Mouse (Mus musculus): Measurements from ENCODE around the gene Mthfd1l.
"Not testable (repeated sequence)": the region's sequence is repeated elsewhere in the genome, so short reads cannot be mapped to it uniquely, and the experiment has no call there.

The Mthfd1l gene

DNA sequence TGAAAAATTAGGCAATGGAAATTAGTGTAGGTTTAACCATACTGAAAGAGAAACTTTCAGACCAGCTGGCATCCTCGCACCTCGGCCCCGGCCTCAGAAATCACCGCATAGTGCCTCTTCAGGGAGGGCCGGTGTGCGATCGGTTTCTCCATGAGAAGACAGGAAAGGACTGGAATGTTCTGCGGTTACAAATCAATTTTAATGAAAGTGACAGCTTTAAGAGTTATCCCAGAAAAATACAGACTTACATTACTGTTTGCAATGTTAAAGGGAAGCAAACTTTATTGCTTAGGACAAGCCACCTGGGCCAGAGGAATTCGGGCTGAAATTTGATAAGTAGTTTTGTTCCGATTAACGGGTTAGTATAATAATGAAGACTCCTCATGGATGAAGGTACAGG lies 65.7 kb downstream of the Mthfd1l start:
- DNase-seq (ENCODE audit: inconsistent age in 2 of 2, low spot score in 1 of 2): no peak

DNA sequence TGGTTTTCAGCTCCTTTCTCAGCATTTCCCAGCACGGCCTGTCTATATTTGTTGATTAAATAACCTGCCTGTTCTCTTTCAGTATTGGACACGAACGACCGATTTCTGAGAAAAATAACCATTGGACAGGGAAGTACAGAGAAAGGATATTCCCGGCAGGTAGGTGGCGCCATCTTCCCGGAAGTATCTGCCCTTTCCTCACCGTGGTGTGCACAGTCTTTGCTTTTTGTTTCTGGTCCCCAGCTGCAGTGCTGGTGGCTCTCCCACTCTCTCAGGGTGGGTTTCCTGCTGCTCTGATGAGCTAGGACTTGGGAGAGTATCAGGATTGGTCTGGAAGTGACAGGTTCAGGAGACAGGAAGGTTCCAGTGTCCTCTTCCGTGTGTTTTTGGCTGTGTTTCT lies 68.8 kb downstream of the Mthfd1l start:
- peak; percentile 48 to 83 for DNase-seq (ENCODE audit: inconsistent age in 2 of 2, low spot score in 1 of 2)

DNA sequence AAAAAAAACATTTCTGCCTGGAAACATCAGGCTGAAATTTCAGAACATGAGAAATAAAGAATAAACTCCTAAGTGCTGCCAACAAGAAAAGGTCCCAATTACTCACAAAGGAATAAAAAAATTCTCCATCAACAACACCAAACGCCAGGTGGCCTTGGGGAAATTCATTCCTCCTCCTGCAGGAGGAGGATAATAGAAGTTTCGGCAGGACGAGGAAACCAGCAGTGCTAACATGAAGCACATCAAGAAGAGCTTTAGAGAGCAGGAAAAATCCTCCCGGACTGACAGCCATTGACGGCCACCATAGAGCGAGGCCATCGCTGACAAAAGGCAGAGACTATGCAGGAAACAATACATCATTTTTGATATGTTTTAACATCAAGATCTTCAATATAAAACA lies 71.5 kb downstream of the Mthfd1l start:
- DNase-seq (ENCODE audit: inconsistent age in 2 of 2, low spot score in 1 of 2): peak in 1 of 2 experiments; percentile 46

DNA sequence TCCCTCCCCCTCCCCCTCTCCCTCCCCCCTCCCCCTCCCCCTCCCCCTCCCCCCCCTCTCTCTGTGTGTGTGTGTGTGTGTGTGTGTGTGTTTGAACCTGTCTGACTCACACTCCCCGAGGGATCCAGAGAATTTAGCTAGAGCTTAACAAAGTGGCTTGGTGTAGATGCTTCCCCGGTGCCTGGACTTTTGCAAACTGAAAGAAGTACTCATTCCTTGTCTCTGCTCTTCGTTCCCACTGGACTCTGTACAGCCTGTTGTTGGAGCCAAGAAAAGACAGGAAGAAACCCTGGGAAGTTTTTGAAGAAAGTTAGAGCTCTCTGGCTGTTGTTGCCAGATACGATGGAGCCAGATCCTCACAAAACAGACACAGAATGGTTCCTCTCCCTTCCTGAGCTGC lies 73.6 kb downstream of the Mthfd1l start:
- peak in 1 of 2 experiments; percentile 59 for DNase-seq (ENCODE audit: inconsistent age in 2 of 2, low spot score in 1 of 2)

DNA sequence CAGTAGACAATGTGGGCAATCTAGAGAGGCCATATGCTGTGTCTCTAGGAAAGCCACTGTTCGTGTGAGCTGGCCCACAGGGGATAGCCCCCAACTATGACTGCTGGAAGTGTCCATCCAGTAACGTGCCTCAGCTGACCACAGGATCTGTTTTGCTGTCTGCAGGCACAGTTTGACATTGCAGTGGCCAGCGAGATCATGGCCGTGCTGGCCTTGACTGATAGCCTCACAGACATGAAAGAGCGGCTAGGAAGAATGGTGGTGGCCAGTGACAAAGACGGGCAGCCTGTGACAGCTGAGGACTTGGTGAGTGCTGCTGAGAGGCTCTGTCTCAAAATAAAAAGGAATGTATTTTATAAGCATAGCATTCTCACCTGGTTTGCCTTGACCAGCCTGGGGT lies 74.7 kb downstream of the Mthfd1l start:
- peak; percentile 33 to 73 for DNase-seq (ENCODE audit: inconsistent age in 2 of 2, low spot score in 1 of 2)

DNA sequence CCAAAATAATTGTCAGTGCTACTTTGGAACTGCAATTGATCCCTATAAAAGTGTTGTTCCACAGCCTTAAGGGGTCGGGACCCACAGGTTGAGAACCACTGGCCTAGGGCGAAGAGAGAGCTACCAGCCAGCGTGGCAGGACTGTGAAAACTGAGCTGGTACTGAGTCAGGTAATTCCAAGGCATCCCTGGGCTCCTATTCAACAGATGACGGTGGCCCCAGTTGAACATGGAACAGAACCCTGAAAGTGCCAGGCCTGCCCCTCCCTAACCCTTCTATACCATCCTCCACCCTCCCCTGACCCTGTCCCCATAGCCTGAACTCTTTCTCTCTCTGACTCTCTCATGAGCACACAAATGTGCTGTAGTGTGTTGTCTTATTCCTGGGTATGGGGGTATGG lies 77.3 kb downstream of the Mthfd1l start:
- DNase-seq (ENCODE audit: inconsistent age in 2 of 2, low spot score in 1 of 2): no peak

DNA sequence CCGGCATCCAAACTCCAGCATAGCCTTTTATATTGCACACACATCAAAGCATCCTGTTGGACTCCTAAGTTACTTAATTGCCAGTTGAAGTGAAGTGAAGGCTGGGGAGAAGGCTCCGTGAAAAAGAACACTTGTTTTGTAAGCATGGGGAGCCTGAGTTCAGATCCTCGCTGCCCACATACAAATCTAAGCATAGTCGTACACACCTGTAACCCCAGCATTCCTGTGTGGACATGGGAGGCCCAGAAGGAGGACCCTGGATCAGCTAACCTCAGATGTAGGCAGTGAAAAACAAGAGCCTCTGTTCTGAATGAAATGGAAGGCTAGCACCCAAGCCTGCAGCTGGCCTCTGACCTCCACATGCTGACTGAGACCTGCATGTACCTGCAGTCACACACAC lies 79.8 kb downstream of the Mthfd1l start:
- DNase-seq (ENCODE audit: inconsistent age in 2 of 2, low spot score in 1 of 2): no peak

DNA sequence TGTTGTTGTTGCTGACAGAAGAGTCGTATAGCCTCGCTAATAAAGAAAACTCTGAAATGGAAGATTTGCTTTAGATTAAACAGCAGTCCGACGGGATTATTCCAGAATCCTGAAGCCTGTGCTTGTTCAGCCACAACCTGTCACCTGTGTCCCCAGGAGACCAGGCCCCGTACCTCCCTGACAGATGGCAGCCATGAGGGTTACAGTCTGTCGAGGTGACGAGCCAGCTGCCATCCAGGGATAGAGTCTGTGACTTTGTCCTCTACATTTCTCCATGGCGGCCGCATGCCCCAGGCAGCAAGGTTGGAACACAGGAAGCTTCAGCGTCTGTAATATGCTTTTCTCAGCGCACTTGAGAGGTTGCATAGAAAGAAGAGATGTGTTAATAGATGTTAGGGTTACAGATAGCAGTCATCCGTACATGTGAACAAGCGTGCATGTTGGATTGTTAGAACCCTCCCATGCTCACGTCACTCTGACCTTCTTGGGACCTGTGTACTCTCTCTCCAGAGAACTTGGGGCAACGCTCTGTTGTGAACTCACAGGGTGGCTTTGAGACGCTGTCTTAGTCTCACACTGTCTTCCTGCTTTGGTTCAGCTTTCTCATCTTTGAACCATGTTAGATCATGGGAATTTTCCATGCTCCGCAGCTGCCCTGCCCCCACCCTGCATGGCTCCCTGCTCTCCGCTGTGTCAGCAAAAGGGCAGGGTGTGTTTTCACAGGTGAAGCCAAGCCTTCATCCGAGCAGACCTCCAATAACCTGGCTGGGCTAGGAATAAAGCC lies 80.6 kb downstream of the Mthfd1l start:
- DNase-seq (ENCODE audit: inconsistent age in 2 of 2, low spot score in 1 of 2): no peak

DNA sequence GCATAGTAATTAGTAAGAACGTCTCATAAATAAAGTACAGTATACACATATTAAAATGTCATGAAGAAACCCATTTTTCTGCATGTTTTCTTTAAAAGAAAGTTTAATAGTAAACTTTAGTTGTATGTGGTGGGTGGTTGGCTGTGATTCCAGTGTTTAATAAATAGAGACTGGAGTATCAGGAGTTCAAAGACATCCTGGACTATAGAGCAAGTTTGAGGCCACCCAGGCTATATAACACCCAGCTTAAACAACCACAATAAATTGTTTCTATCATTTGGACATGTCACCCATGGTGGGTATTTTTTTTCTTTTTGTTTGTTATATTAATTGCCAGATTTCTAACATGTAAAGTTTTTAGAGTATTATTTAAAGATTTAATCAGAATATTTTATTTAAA lies 81.7 kb downstream of the Mthfd1l start:
- DNase-seq (ENCODE audit: inconsistent age in 2 of 2, low spot score in 1 of 2): no peak

DNA sequence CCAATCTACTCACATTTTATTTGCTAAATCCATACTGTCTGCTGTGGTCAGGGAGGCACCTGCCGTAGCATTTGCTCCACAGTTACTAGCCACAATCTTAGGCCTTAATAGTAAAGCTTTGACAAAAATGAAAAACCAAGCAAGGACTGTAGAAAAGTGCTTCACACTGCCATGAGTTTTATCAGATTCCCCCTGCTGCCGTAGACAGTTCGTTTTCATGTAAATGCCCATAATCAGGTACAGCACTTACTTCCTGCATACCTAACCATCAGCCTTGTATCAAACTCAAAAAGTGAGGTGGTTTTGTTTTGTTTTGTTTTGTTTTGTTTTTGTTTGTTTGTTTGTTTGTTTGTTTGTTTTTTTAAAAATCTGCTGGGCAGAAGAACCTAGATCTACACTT lies 84.5 kb downstream of the Mthfd1l start:
- DNase-seq (ENCODE audit: inconsistent age in 2 of 2, low spot score in 1 of 2): no peak

DNA sequence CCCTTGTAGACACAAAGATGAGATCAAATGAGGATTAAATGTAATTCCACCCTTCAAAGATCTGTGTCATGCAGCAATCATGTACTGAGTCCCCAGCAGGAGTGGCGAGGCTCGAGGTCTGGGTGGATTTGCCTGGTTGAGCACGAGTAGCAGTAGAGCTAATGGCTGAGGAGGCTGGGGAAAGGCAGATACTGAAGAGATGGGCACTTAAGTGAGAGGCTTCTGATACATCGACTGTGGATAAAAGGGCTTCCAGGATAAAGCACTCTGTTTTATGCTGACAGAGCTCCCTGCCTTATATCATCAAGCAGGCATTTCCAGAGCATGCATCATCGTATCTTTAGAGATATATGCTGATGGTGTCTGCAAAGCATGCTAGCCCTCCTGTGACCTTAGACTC lies 84.9 kb downstream of the Mthfd1l start:
- no peak for DNase-seq (ENCODE audit: inconsistent age in 2 of 2, low spot score in 1 of 2)

DNA sequence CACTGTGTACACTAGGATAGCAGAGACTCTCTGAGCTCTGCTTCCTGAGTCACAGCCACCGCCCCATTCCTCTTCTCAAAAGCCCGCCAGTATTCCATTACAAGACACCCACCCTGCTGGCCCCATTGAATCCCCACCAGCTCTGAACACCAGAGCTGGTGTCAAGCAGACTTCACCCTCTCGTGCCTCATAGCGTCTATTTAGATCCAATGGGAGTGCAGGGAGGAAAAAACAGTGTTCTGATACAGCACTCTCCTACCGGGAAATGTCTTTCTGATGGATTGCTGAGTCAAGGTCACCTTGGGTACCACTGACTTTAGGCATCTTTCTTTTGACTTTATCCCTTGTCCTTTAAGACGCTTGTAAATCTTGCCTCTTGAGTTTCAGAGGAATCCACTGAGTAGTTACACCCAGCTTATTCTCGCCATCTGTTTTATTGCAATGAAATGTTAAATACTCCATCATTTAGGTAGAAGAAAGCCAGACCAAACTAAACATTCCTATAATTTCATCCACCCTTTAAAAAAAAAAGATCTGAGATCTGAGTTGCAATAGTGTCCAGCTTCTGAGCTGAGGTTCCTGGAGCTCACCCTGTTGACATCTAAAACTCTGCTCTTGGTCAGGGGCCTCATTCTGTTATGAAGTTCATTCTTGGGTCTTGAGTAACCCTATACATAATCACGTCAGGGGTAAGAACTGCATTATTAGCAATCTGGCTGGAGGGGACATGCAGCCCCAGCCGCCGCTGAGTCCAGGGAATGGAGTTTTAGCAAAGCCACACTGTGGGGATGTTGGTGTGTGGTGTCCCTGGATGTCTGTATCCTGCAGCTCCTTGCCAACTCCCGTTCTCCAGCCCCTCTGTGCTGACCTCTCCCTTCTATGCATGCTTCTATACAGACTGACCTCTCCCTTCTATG lies 88.4 kb downstream of the Mthfd1l start:
- no peak for DNase-seq (ENCODE audit: inconsistent age in 2 of 2, low spot score in 1 of 2)

DNA sequence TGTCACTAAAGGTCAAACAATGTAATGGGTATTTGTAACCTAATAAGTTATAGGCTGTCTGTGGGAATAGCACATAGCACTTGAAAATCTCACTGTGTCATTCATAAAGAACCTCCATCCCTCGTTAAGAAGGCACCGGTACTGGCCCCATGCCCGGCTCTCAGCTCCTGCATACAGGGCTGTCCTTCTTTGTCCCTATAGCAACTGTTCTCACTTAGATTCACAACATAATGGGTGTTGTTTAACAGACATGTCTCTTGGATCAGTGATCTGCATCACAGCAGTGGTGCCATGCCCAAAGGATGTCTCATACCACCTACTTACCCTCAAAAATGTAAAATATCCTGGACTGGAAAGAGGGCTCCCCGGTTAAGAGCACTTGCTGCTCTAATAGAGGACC lies 90.6 kb downstream of the Mthfd1l start:
- DNase-seq (ENCODE audit: inconsistent age in 2 of 2, low spot score in 1 of 2): no peak

DNA sequence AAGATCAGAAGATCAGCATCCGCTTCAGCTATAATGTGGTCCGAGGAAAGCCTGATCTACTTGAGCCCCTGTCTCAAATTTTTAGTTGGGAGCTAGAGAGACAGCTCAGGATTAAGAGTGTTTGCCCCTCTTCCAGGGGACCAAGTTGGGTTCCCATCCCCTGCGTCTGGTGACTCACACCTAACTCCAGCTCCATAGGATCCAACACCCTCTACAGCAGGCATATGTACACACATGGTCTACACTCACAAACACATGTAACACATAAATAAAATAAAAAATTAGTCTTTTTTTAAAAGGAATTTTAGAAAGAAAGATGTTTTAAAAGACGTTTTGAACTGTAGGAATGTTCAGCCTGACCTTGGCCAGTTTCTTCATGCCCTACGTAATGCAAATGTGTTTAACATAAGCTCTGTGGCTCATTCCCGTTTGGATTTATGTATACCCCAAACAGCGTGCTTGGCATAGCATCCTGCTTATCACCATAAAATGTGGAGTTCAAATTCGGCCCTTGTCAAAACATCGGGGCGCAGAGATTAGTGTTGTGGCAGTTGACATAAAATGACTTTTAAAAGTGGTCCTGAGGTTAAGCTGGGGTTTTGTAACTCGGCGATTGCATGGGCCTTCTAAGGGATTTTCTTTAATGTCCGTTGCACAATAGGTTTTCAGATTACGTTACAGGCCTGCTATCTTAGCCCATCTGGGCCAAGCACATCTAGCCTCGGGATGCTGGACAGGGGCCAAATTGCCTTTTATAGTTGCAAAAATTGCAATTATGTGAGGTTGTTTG lies 92.6 kb downstream of the Mthfd1l start:
- peak in 1 of 2 experiments; percentile 49 for DNase-seq (ENCODE audit: inconsistent age in 2 of 2, low spot score in 1 of 2)

DNA sequence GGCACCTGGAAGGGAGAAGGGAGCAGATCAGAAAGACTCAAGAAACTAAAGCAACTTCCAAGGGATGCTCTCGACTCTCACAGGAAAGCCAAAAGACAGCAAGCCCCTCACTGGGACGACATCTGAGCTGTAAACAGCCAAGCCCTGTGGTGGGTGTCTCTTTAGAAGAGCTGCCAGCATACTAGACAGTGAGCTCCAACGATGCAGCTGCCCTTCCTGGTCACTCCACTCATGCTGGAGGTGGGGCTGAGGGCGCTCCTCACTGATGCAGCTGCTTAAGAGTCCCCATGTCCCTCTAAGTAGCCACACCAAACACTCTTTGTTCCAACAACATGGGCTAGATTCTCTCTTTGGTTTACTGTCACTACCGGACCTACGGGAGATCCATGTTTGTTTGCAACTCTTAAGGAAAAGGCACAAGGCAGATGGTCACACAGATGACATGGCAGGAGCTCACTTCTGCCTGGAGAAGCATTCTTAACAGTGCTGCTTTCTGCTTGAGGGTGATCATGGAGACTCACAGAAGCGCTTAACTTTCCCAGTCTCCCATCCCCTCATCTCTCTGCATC lies 96.4 kb downstream of the Mthfd1l start:
- DNase-seq (ENCODE audit: inconsistent age in 2 of 2, low spot score in 1 of 2): no peak

DNA sequence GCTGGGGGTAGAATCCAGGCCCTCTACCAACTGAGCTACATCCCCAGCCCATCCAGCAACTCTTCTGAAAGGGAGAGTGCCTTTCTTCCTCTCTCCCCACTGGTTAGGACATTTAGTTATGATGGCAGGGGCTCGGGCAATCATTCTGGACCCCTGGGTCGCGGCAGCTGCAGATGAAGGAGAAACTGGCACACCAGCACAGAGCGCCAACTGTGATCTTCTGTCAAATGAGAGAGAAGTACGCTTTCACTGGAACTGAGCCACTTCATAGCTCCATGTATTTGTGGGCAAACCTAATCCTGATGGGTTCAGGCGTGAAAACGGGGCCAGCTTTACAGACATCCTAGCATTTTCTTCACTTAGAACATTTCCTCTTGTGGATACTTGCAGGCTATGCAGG lies 97.1 kb downstream of the Mthfd1l start:
- DNase-seq (ENCODE audit: inconsistent age in 2 of 2, low spot score in 1 of 2): no peak

DNA sequence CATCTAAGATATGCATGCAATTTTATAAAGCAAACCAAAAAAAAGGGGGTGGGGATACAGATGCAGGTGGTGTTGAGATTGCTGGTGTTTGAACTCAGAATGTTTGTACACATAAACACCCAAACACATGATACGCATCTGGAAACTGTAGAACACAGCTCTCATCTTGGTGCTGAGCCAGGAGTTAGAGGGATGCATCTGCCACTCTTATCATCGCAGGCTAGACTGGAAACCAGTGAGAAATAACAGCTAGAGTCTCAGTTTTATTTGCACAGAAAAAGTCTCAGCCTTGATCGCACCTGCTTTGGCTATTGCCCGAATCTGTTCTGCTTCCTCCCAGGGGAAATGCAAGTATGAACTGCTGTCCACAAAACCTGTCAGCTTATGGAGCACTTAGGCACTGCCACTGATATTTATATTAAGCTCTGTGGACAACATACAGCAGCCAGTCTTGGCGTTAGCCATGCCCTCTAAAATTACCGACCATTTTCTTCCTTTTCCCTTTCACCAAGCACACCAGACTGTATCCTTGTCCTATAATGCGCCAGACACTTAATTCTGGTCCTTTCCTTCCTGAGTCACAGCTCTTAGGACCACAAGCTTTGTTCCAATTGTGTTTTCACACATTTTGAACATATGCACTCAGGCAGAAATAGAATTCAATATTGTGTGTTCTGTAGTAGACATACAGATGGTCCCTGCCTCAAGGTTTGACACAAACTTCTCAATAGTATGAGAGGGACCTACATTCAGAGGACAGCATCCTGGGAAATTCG lies 98.3 kb downstream of the Mthfd1l start:
- DNase-seq (ENCODE audit: inconsistent age in 2 of 2, low spot score in 1 of 2): no peak

DNA sequence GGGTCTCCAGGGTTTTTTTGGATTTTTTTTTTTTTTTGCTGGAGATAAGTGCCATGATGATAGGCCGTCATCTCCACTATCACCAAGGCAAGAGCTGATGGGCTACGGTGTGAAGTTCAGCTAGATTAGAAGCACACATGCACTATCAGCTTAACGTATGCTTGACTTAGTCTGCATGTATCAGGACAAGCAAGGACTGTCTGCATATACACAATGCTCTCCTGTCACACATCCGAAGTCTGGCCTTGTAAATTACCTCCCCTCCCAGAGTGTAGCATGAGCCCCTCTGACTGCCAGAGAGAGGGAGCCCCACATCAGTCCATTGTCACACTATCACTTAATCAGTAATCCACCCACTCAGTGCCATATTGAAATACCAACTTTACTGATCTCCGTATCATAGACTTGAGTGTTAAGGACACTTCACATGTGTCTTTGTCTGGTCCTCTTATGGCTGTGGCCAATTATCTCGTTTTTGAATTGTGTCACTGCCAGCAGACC lies 99.0 kb downstream of the Mthfd1l start:
- DNase-seq (ENCODE audit: inconsistent age in 2 of 2, low spot score in 1 of 2): no peak

DNA sequence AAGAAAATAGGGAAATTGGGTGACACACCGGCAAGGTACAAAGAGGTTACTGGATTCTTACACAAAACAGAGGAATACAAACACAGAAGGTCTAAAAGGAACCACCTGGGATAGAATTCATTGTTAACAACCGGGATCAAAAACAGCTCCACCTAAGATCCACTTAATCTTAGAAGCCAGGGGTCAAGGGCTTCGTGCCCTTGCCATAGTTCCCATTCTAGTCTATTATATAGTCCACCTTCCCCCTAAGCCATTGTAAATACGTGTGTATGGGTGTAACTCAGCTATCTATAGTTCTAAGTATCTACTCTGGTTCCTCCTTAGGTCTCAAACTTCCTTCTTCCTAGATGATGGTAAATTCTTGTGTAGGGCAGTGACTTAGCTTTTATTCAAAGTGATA lies 99.6 kb downstream of the Mthfd1l start:
- DNase-seq (ENCODE audit: inconsistent age in 2 of 2, low spot score in 1 of 2): not testable (repeated sequence)

DNA sequence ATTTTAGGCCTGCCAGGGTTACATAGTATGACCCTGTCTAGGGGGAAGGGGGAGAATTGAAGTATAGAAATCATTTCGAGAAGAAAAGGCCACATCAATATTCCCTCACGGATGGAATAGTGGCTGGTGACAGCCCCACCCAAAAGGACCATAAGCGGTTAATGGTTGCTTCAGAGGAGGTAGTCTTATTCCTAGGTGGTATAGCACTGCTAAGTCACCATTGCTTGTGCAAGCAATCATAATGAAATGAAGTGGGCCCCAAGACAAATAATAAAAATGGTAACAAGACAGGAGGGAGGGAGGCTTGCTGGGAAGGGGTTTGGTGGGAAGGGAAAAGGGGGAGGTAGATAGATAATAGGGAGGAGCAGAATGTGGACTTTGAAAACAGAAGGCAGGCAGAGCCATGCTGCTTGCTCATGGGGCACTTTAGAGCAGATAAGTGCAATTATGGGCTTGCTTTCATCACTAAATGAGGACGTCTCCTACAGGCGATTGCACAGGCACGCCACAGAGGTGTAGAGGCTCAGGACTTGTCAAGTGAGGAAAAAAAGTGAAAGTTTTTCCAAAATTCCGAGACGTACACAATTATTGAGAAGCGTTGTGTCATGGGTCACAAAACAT lies 105.4 kb downstream of the Mthfd1l start:
- no peak for DNase-seq (ENCODE audit: inconsistent age in 2 of 2, low spot score in 1 of 2)
